Mouse (Mus musculus) heart, postnatal 4 days (tissue): ENCODE measurements around the gene Peli2. TPM values are rescaled to one million over a fixed set of nuclear protein-coding genes. Genes with fewer than 3 reads are reported as not detected.

Experiments
- DNase-seq: peaks from one replicate; pipeline ENCODE4 v3.0.0; 2021
- total RNA-seq, 2 experiments: library from RNA; stranded (reverse); gene quantifications; 2 replicates each; pipeline ENCODE4 v1.2.3; 2021

Gene Peli2
- total RNA-seq, 2 experiments from 2014 or later, result 12.1 to 12.8 TPM

DNA sequence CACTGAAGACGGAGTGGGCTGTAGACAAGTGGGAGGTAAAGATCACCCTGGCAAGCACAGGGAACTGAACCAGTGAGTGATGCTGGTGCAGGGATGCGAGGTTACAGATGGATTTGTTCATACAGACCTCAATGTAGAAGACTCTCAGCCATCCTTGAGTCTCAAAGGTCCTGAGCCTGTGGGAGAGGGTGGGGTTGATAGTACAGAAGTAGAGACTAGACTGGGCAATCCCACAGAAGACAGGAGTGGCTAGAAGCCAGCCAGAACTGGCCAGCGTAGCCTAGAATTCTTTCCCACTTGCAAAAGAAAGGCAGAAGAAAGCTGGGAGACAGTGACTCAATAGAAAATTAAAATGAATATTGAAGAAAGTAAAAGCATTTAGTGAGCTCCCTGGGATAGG lies 71.3 kb downstream of the Peli2 start:
- no peak for DNase-seq

DNA sequence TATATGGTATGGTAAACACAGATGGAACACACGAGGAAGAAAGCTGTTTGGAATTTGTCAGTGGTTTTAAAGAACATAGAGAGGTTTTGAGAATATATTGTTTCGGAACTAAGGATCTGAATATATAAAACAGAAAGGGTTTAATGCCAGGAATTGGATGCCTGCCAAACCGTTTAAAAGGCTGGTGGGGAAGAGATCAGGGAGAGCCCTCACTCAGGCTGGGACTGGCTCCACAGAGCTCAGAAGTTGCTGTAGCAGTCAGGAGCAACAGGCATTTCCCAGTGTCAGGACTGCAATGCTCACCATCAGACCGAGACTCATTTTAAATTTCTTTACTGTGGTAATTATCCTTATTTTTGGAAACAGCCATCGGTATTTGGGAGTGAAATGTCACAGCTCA lies 76.2 kb downstream of the Peli2 start:
- DNase-seq, result no peak

DNA sequence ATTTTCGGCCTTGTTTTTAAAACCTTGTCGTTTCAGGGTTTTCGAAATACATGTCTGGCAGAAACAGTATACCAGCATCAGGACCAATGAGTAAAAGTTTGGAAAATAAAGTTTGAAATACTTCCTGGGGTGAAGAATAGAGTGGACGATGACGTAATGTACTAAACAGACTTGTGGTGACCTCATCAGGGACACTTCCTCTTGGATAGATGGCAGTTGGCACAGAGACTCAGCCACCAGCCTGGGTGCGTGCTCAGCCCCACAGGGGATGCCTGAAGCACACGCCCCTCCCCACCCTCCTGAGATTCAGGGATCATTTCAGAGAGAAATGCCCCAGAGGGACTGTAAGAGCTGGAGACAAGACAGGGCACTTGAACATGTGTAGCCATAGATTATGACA lies 76.7 kb downstream of the Peli2 start:
- no peak for DNase-seq

DNA sequence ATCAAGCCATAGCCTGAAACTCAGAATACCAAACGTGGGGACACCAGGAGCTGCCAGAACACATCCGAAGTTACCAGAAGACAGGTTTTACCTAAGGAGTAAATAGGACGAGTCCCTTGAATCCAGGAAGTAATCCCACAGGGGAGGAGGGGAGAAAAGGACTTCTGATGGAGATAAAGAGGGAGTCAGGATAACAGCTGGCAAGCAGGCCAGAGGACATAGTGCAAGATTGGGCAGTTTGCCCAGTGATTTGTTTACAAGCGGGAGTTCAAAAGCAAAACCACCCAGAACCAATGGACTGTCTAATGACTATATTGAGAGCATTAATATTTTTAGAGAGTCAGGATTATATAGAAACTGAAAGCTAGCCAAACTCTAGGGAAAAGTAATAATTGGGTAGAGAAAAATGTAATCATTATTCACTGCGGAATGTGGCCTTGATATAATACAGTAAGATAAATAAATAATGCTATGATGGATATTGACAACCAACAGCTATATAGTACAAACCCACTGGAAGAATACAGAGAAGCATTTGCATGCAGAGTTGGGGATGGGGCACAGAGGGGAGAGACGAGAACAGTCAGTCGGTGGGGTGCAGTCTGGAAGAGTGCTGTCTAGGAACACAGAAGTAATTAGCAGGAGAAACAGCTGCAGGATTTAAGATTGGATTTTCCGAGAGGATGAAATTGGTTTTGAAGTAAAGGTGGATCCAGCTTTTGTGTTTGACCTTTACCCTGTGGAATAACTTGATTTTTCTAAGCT lies 77.7 kb downstream of the Peli2 start:
- peak; percentile 50 for DNase-seq

DNA sequence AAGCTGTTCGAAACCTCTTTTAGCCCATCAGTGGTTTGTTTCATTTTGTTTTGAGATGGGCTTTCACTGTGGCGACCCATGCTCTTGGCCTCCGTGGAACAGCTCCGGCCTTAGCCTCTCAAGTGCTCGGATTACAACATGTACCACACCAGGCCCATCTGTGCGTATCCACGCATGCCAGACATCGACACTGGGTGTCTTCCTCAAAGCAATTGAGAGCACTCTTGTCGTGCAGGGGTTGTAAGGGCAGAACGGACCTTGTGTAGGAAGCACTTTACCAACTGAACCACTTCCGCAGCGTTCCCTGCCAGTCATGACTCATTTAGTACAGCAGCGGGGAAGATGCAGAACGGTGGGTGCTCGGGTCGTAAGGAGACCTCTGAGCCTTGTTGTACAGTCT lies 78.3 kb downstream of the Peli2 start:
- DNase-seq, result no peak

DNA sequence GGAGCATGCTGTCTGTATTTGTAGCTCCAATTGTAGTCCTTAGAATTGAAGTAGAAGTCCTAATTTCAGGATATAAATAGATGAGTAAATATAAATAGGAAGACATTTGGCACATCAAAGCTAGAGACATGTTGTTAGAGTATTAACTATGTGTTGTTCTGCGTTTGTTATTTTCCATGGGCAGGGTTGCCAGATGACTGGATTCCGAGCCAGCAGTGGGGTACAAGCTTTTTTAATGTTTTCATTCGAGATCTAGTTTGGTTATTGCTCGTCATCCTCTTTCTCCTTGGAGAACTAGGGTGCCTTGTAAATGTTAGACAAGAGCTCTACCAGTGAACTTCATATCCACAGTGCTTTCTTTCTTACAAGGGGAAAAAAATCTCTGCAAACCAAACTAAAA lies 78.9 kb downstream of the Peli2 start:
- DNase-seq, result no peak

DNA sequence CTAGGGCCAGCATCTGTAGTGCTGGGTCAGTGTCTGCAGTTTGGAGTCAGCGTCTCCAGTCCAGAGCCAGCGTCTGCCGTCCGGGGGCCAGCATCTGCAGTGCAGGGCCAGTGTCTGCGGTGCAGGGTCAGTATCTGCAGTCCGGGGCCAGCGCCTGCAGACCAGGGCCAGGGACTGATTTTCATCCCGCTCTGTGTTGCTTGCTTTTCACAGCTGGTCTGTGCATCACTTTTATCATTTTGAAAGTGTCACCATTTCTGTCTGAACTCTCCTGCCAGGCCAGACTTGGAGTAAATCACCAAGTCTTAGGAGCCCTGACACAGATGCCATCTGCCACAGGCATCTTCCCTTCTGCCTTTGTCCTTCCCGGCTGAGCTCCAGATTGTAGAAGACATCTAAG lies 79.7 kb downstream of the Peli2 start:
- DNase-seq, result no peak

DNA sequence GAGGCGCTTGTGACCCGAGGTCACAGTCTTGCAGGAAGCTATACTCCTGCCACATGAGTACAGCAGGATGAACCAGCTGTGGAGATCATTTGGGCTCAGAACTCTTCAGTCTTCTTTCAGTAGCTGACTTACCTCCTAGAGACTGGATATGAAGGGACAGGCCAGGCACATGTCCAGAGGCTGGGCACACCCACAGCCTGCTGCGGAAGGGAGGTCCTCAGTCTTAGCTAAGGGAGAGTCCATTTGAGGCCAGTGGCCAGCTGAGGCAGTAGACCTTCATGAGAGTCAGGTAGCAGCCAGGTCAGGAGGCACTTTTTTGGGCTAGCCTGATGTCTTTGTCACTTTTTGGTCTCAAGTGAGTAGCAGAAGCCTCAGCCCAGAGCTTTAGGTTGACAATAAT lies 80.2 kb downstream of the Peli2 start:
- DNase-seq, result peak; percentile 41

DNA sequence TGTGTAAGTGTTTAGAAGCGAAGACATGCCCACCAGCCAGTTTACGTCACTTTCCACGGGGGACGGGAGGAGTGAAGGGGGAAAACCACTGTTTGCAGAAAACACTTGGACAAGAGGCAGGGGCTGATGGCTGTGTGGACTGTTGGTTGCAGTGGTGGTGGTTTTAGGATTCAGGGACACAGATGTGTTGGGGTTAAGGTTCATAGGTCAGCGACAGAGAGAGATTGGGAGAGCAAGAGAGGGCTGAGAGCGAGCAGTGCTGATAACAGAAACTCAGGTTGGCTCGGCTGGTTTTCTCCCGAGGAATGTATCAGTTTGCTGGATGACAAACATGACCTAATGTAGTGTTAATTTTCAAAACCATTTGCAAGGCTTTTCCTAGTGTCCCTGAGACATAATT lies 80.8 kb downstream of the Peli2 start:
- no peak for DNase-seq

DNA sequence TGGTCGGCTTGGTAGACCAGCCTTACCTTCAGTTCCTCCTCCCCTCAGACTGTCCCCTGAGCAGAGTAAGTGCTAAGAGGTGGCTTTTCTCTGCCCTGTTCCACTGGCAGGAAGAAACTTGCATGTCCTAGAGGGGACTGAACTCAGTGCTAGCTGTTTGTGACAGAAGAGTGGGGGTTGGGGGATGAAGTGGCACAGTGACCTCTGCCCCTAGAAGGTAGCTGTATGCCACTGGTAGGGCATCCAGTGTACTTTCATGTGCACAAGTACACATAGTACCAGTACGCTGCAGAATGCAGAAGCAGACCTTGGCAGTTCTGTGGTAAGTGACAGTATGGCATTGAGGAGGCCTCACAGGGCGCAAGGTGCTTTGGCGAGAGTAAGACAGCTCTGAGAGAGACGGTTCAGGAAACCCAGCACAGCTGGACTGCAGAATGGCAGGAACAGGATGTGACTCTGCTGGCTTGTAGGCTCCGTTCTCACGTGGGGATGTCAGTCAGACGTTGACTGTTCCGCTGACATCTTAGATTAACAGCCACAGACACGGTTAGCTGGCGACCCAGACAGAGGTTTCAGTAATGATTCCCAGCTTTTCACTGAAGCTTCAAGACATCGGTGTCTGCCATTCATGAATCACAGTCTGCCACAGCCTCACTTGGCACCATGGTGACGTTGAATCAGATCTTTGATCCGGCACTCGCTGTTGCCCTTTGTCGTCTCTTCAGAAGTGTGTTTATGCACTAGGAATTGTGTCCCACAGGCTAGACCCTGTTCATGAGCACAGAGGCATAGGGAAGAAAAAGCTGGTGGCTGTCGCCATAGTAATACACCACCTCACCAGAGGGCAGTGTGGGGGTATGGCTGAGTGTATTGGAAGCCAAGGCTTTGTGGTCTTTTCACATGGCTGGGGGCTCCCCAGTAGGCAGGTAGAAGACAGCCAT lies 81.7 kb downstream of the Peli2 start:
- no peak for DNase-seq

DNA sequence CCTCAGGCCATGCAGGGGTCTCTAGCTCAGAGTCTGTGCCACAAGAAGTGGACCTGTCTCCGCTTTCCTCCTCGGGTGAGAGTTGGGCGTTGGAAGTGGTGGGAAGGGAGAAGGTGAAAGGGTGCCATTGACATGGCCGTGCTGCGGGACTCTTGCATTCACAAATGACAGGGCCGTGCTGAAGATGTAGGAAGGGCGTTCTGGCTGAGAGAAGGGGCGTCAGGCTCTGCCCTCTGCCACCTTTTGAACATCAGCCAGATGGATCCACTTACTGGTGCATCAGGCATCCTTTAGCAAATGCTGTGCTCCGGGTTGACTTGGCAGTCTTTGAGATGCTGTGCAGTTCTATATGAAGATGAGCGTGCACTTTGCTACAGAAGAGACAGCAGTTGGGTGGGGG lies 84.4 kb downstream of the Peli2 start:
- DNase-seq, result no peak

DNA sequence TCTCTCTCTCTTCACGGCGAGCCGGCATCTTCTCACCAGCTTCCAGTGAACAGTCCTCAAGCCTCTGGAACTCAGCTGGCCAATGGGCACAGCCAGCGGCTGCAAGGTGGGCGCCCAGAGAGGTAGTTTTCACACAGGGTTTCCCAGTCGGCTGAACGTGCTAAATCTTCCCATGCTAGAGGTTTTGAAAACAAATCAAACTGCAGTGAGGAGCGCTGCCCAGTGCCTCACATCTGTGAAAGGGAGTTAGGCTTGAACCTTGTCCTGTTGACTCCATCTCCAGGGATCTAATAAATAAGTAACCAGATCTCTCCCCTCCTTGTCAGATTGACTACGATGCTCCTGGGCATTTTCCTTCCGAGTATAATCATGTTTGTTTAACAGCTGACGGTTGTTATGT lies 85.0 kb downstream of the Peli2 start:
- no peak for DNase-seq

DNA sequence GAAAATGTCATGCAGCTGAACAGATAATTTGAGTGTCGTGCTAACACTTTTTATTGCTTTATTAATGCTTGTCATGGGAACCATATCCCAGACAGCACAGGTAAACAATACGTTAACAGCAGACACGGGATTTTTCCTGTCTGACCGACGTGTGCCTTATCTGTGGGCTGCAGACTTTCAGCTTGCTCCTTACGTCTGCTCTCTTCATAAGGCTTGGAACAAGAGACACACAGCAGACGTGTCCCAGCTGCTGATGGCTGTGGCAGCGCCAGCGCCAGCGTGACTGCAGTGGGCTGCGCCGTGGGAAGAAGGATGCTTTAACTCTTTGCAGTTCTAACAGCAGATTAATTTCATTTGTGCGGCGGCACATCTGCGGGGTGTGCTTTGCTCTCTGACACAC lies 86.5 kb downstream of the Peli2 start:
- peak; percentile 66 for DNase-seq

DNA sequence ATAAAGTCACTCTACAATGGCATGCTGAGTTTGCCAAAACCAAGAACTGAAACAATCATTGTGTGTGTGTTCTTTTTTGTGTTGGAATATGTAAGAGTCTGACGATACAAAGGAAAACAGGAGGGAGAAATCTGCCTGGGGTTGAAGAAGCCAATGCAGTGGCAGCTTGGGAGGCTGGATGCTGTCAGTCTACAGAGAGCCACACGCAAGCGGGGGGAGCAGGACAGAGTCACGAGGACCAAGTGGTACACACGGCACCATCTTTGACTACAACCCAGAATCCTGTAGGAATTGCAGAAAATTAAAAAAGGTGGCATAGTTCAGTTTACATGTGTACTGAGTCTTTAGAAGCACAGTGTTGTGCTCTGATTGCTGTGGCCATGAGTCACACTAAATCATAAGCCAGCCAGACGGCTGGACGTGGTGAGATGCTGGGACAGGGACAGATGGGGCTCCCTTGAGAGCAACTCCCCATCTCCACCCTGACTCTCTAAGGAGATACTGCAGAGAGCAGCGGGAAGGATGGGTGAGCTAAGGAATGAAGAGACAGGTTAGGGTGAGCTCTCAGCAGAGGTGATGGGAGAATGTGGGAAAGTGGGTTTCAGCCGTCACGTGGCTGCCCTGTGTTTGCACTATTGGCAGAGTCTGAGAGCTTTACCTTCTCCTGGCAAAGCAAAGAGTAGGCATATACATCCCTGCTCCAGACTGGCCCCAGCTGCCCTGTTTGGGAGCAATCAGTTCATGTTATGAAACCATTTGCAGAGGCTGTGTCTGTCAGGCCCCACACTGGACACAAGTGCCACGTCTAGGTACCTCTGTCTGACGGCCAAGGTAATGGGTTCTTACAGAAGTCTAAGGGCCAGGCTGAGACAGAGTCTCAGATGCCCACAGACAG lies 87.4 kb downstream of the Peli2 start:
- DNase-seq, result no peak

DNA sequence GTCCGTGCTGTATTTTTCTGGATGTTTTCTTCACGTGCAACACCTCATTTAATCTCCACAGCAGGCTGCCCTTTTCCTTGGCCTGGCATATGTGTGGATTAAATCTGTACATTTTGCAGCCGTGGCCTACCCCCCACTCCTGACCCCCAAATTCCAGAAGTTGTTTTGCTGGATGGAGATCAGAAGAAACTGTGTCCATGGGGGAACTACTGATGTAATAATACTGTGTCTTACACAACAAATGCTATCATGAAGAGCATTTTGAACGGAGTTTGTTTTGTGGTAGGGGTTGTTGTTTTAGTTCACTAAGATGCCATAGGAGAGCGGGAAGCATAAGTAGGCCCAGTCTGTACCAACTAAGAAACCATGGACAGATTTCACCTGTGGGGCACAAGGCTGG lies 88.8 kb downstream of the Peli2 start:
- no peak for DNase-seq

DNA sequence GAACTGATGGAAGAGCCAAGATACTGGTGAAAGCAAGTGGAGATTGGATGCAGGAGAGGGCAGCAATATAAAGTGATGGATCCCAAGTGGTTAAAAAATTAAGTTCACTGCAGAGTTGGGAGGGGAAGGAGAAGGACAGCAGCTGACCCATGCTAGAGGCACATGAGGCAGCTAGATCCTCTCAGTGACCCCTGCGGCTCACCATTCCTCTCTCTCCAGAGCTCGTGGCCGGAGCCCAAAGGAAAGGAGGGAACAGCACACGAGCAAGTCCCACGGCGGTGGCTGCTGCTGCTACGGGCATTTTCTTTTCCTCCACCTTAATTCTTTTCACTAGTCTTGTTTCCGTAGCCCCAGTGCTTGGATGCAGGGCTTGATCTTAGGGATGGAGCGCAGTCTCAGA lies 89.5 kb downstream of the Peli2 start:
- DNase-seq, result no peak

DNA sequence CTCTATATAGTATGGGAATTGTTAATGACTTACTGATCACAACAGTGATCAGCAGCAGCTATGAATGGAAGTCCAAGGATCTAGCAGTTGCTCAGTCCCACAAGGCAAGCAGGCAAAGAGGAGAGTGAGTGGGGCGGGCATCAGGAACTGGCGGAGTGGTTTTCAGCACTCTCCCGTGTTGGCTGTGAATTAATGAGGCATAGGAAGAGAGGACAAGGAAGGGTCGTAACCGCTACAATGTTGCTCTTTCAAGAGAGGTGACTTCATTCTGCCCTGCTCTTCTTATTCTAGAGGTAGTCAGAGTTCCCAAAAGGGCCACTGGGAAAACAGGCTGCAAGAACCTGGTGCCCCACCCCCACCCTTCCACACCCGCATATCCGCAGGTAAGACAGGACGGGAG lies 90.9 kb downstream of the Peli2 start:
- no peak for DNase-seq

DNA sequence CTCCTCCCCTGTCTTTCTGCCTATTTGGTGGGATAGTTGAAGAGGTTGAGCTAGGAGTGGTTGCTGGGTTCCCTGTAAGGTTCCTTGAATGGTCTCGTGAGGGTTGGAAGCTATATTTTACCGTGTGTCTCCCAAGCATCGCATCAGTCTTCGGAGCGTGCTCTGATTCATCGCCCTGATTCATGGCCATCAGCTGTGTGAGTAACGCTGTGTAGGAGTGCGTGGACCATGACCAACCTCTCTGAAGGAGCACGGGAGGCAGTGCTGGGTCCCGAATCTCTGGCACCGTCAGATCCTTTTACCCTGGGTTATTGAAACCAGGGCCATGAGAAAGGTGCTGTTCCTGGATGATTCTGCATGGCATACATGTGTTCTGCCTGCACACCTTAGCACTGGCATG lies 92.2 kb downstream of the Peli2 start:
- DNase-seq, result no peak

DNA sequence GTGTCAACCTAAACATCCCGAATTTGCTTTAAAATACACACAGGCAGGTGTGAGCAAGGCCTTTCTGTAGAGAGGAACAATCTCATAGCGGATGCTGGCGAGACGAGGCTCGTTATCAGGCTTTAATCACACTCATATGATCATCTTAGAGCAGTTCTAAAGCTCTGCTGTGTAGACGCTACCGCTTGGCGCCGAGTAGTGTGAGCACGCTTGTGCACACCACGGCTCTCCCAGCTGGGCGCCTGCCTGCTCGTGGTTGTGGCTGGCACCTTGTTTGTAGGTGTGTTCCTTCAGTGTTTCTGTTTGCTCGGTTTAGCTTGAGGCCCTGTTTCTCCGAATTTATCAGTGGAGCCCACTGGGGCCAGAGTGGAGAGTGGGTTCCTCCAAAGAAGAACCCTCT lies 93.0 kb downstream of the Peli2 start:
- DNase-seq, result no peak

DNA sequence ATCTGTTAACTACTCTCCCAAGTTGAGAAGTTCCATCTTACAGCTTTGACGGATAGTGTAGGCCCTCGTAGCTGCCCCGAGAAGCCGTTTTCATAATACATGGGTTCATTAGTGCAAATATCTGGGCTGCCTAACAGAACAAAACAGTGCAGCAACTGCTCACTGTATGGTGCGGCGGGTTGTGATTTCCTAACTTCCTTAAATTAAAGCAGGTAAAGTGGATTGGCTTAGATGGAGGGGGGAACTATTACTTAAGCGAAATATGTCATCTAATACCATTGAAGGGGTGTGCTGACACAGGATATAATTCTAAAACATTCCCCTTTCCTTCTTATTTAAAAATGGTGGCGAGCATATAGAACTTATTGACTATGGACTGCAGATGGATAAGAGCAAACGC lies 101.4 kb downstream of the Peli2 start:
- no peak for DNase-seq

DNA sequence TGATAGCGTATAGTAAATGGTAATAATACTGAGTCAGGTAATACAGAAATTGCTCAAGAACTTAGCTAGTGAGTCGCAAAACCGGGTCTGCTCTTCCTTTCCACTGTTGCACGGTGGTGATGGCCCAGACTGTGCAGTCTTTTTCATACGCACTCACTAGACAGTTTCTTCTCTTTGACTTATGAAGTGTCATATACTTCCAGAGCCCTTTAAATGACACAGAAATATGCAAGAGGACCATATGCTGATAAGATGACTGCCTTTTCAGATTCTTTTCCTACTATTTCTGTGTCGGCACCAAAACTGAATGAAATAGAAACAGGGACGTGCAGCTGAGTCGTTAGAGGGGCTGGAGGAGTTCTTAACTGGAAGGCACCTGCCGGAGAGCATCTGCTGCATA lies 102.1 kb downstream of the Peli2 start:
- DNase-seq, result no peak

DNA sequence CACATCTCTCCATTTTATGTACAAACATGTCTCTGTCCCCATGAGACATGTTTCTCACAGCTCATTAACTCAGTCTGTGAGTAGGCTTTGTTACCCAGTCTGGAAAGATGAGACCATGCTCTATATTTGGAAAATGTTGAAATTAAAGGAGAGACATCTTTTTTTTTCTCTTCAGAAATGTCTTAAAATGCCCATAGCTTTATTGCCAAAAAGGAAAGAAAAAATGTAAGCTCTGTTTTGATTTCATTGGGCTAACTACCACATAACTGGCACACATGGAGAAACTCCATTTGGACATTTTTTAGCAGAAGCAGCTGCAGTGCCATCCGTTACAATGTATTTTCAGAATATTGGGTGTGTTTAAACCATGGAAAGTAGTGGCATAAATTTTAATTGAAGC lies 103.6 kb downstream of the Peli2 start:
- no peak for DNase-seq

DNA sequence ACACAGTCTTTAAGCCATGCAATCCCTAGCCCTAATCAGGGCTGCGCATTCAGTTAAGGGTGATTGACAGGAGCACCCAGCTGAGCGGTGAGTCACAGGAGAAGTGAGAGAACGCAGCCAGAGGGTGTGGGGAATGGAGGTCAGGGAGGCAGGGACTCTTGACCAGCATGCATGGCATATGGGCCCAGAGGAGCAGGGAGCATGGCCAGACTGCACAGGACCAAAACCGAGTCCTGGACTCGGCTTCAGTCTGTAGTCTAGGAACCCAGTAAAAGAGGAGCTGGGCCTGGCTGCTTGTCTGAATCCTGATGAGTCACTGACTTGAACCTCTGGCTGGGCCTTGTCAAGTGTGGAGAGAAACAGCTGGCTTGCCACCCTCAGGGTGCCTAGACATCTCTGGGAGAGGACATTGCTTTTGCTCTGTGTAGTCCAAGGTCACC lies 104.3 kb downstream of the Peli2 start:
- no peak for DNase-seq
